Mouse (Mus musculus) ES-E14 (cell line): ENCODE measurements at regions not wholly inside any gene's neighbourhood (a gene's known extent, or its start where the extent isn't known, plus 50 kb on each side); places are given as distances from the start of the nearest gene placed in this dataset.

ENCODE experiments used
- HCFC1 ChIP-seq: IDR thresholded peaks from 2 replicates; pipeline ENCODE4 v1.6.1; 2012; ENCODE audit warnings: low read length, inconsistent platforms, borderline replicate concordance; ENCODE audit not compliant: insufficient read depth
- MAFK ChIP-seq: IDR thresholded peaks from 2 replicates; pipeline ENCODE4 v1.6.1; 2014; ENCODE audit warnings: mild to moderate bottlenecking, low read depth, low read length, inconsistent platforms; ENCODE audit not compliant: insufficient read depth
- ZC3H11A ChIP-seq: IDR thresholded peaks from 2 replicates; pipeline ENCODE4 v1.6.1; 2012; ENCODE audit warnings: low read depth, mild to moderate bottlenecking, inconsistent platforms, low read length, borderline replicate concordance
- ZNF384 ChIP-seq: IDR thresholded peaks from 2 replicates; pipeline ENCODE4 v1.6.1; 2012; ENCODE audit warnings: low read depth, low read length, inconsistent platforms

- no peak for TF ChIP-seq ZC3H11A
- TF ChIP-seq ZNF384: no peak
- TF ChIP-seq HCFC1: no peak
- TF ChIP-seq MAFK: no peak
These were observed 175.3 kb upstream of the Ccdc54 start for GRCm38 (mm10) chr16:50766055-50766770.
